Mouse (Mus musculus): ENCODE results near the gene Tlx3.

DNA sequence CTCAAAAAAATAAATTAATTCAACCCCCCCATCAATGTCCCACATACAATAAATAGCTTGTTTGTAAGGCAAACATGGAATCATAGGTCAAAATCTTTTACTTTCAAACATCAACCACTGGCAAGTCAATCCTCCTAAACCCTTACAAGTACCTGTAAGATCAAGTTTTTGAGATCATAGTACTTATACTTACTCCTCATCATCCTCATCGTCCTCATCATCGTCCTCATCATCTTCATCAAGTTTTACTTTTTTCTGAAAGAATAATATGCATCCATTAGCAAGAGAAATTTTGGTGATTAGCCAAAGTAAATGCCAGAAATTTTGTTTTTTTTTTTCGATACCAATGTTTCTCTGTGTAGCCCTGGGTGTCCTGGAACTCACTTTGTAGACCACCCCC lies 43.6 kb downstream of the Tlx3 start:
- no peak for TF ChIP-seq POLR2A (IDR thresholded peaks at IDR 0.05; ENCODE audit: low read depth, low read length)
- TF ChIP-seq CTCF (IDR thresholded peaks at IDR 0.05; ENCODE audit: extremely low read depth, insufficient read length, insufficient replicate concordance, low read depth, low read length): no peak
